Mouse (Mus musculus) heart, adult 2 months (tissue): Measurements from ENCODE around the gene Padi3. TPM values are rescaled to one million over a fixed set of nuclear protein-coding genes. Genes with fewer than 3 reads are reported as not detected.

ENCODE experiments used
- DNase-seq, 2 experiments: peaks; one replicate each; pipeline ENCODE4 v3.0.0; 2021
- H3K27ac ChIP-seq: fragments of 200-600 bp; 2 replicates; pipeline ENCODE4 v1.8.1; 2022
- H3K27me3 ChIP-seq: fragments of 200-500 bp; 2 replicates; pipeline ENCODE4 v1.6.1; 2012; ENCODE audit warnings: mild to moderate bottlenecking, low read length, inconsistent platforms, mixed read lengths; ENCODE audit not compliant: control insufficient read depth, insufficient read depth
- H3K36me3 ChIP-seq: fragments of 200-500 bp; 2 replicates; pipeline ENCODE4 v1.6.1; 2012; ENCODE audit warnings: low read length, inconsistent platforms; ENCODE audit not compliant: control insufficient read depth, insufficient read depth
- H3K4me1 ChIP-seq: fragments of 200-500 bp; 2 replicates; pipeline ENCODE4 v1.6.1; 2011; ENCODE audit warnings: low read length; ENCODE audit not compliant: control insufficient read depth, insufficient read depth
- H3K4me3 ChIP-seq: fragments of 200-600 bp; 2 replicates; pipeline ENCODE4 v1.8.1; 2022
- H3K79me2 ChIP-seq: fragments of 200-500 bp; replicated peaks from 2 replicates; pipeline ENCODE4 v1.6.1; 2012; ENCODE audit warnings: mild to moderate bottlenecking, inconsistent platforms, low read length, moderate library complexity, mixed read lengths; ENCODE audit not compliant: control insufficient read depth, insufficient read depth
- H3K9ac ChIP-seq: fragments of 200-500 bp; 2 replicates; pipeline ENCODE4 v1.6.1; 2012; ENCODE audit warnings: low read depth, mild to moderate bottlenecking, control low read depth, inconsistent platforms, low read length, mixed read lengths
- CTCF ChIP-seq: fragments of 200-600 bp; IDR thresholded peaks from 2 replicates; pipeline ENCODE4 v1.8.1; 2022; ENCODE audit warnings: antibody characterized with exemption, mild to moderate bottlenecking, moderate library complexity
- EP300 ChIP-seq: fragments of 200-500 bp; IDR thresholded peaks from 2 replicates; pipeline ENCODE4 v1.6.1; 2011; ENCODE audit warnings: low read depth, low read length, control low read depth; ENCODE audit not compliant: insufficient read depth
- POLR2A ChIP-seq: fragments of 200-500 bp; IDR thresholded peaks from 2 replicates; pipeline ENCODE4 v1.6.1; 2011; ENCODE audit warnings: mild to moderate bottlenecking, low read depth, low read length, control low read depth; ENCODE audit not compliant: insufficient read depth
- WGBS: fragments of 180-500 bp; shearing (Covaris S2); methylation state at CpG from one replicate; pipeline ENCODE4 v1.1.7; 2018; 5-methylcytosine and 5-hydroxymethylcytosine counted together
- intact Hi-C: fragments of 180-260 bp; cut with DNase I; formaldehyde crosslinking; loops from one replicate; pipeline ENCODE4 v1.15.1; 2025
- polyA plus RNA-seq: library from polyadenylated mRNA; depleted of rRNA; stranded (reverse); fragments of >200 nt; gene quantifications from 2 replicates; pipeline ENCODE4 v1.2.3, GENCODE M21; 2012
- total RNA-seq, 2 experiments: library from RNA; stranded (reverse); gene quantifications; 2 replicates each; pipeline ENCODE4 v1.2.3; 2021

The Padi3 gene
- total and polyA plus RNA-seq, 3 experiments = 0.09 to 0.16 TPM; not detected in 1

GRCm38 (mm10) chr4:140774025-140774800, 36.2 kb downstream of the Padi3 start, which contains the start of gene Padi4:
Gene Padi4, minus strand, starts transcription at chr4:140774236.
- no peak within 1 kb of the TSS for H3K9ac ChIP-seq
- no peak within 1 kb of the TSS for H3K27ac ChIP-seq
- no peak within 1 kb of the TSS for H3K4me3 ChIP-seq
- H3K4me1 ChIP-seq = peaks cover 3% of the 10 kb centered on the region; the same call in 1 of the 2 replicates
- H3K79me2 ChIP-seq = no peaks in the 10 kb centered on the region
- DNase-seq = no peak
- TF ChIP-seq EP300 (no peak), POLR2A (no peak), CTCF (no peak)
- H3K36me3 ChIP-seq = no peaks in the 10 kb centered on the region
- intact Hi-C loops = no loop called here
- 85% methylated on average over 21 of the region's 21 CpGs for WGBS
- H3K27me3 ChIP-seq = no peaks in the 10 kb centered on the region

GRCm38 (mm10) chr4:140771091-140771490, 39.4 kb downstream of the Padi3 start:
- TF ChIP-seq CTCF = no peak
- no peak for TF ChIP-seq EP300
- no peak for TF ChIP-seq POLR2A
- no peaks in the 10 kb centered on the region for H3K79me2 ChIP-seq
- no peak overlapping the region for H3K27ac ChIP-seq
- H3K9ac ChIP-seq = no peak overlapping the region
- peaks cover 3% of the 10 kb centered on the region; the same call in 1 of the 2 replicates for H3K4me1 ChIP-seq
- H3K36me3 ChIP-seq = no peaks in the 10 kb centered on the region
- no peak overlapping the region for H3K4me3 ChIP-seq
- intact Hi-C loops = no loop called here
- no peaks in the 10 kb centered on the region for H3K27me3 ChIP-seq
- 19% methylated on average over 4 of the region's 4 CpGs for WGBS
- peak in 1 of 2 experiments; percentile 42 for DNase-seq

- peak overlapping the region; percentile 13 for H3K27ac ChIP-seq
- H3K4me1 ChIP-seq = peaks cover 3% of the 10 kb centered on the region; the same call in 1 of the 2 replicates
- no peaks in the 10 kb centered on the region for H3K27me3 ChIP-seq
- intact Hi-C loops = no loop called here
- 2% methylated on average over 13 of the region's 13 CpGs for WGBS
- DNase-seq = peak; percentile 70 to 71
- peak overlapping the region; percentile 71 for H3K9ac ChIP-seq
- peak overlapping the region; percentile 47 for H3K4me3 ChIP-seq
- no peaks in the 10 kb centered on the region for H3K79me2 ChIP-seq
- TF ChIP-seq POLR2A (no peak), CTCF (no peak), EP300 (no peak)
- H3K36me3 ChIP-seq = no peaks in the 10 kb centered on the region
Measured at GRCm38 (mm10) chr4:140770433-140770832, 40.0 kb downstream of the Padi3 start.

GRCm38 (mm10) chr4:140768973-140769372, 41.5 kb downstream of the Padi3 start:
- WGBS = 85% methylated on average over 5 of the region's 5 CpGs

GRCm38 (mm10) chr4:140765936-140766335, 44.5 kb downstream of the Padi3 start:
- Histone ChIP-seq H3K9ac (no peak overlapping the region), H3K27ac (no peak overlapping the region), H3K27me3 (no peaks in the 10 kb centered on the region), H3K79me2 (no peaks in the 10 kb centered on the region), H3K36me3 (no peaks in the 10 kb centered on the region), H3K4me3 (no peak overlapping the region), H3K4me1 (peaks cover 3% of the 10 kb centered on the region; the same call in 1 of the 2 replicates)
- DNase-seq = no peak
- 42% methylated on average over 3 of the region's 3 CpGs for WGBS
- intact Hi-C loops = no loop called here
- TF ChIP-seq EP300 (no peak), CTCF (no peak)

More at GRCm38 (mm10) chr4:140768973-140769372, 41.5 kb downstream of the Padi3 start:
- no peak overlapping the region for H3K9ac ChIP-seq
- no peak overlapping the region for H3K4me3 ChIP-seq
- intact Hi-C loops = no loop called here
- H3K27ac ChIP-seq = no peak overlapping the region
- no peak for DNase-seq
- H3K4me1 ChIP-seq = peaks cover 3% of the 10 kb centered on the region; the same call in 1 of the 2 replicates
- H3K36me3 ChIP-seq = no peaks in the 10 kb centered on the region
- no peaks in the 10 kb centered on the region for H3K27me3 ChIP-seq
- no peak for TF ChIP-seq EP300
- TF ChIP-seq CTCF = no peak
- no peak for TF ChIP-seq POLR2A
- no peaks in the 10 kb centered on the region for H3K79me2 ChIP-seq

GRCm38 (mm10) chr4:140763158-140763557, 47.3 kb downstream of the Padi3 start:
- H3K27me3 ChIP-seq = no peaks in the 10 kb centered on the region
- no peaks in the 10 kb centered on the region for H3K4me1 ChIP-seq
- DNase-seq = peak; percentile 44 to 65
- H3K9ac ChIP-seq = no peak overlapping the region
- 23% methylated on average over 9 of the region's 9 CpGs for WGBS
- no peak overlapping the region for H3K4me3 ChIP-seq
- peak; percentile 76 for TF ChIP-seq CTCF
- TF ChIP-seq EP300 = no peak
- no peaks in the 10 kb centered on the region for H3K36me3 ChIP-seq
- H3K27ac ChIP-seq = no peak overlapping the region
- H3K79me2 ChIP-seq = no peaks in the 10 kb centered on the region
- intact Hi-C loops = no loop called here
